Mouse (Mus musculus): Measurements from ENCODE around the gene Ifnb1. TPM values are rescaled to one million over a fixed set of nuclear protein-coding genes. Genes with fewer than 3 reads are reported as not detected.

Gene Ifnb1
- total and polyA plus RNA-seq, 2 experiments from 2014 or later = not detected

DNA sequence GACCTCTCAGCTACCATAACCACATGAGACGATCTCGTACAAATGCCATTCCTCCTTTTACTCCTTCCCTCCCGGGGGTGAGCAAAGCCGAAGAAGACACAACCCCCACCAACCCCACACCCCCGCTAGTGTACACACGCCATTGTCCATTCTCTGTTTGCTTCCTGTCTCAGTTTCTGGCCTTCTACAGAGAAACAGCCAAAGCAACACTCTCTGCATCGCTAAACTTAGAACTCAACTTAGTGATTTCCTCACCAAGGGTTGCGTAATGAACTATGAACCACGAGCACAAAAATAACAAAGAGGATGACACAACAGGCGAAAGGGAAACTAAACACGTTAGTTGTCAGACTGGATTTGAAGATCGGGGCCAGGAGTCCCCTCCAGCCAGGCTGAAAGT, 14.8 kb upstream of the Ifnb1 start:
- no peak overlapping the region for H3K27ac ChIP-seq (ENCODE audit: low read depth, low read length)
- no peaks in the 10 kb centered on the region for H3K4me1 ChIP-seq (ENCODE audit: insufficient read depth)
- H3K4me3 ChIP-seq (ENCODE audit: low read depth, low read length) = no peak overlapping the region
- no peak for DNase-seq
- H3K36me3 ChIP-seq (ENCODE audit: insufficient read depth) = no peaks in the 10 kb centered on the region
- H3K27me3 ChIP-seq (ENCODE audit: insufficient read depth, low read length) = no peaks in the 10 kb centered on the region
- 79% methylated on average over 12 of the region's 12 CpGs for WGBS
- TF ChIP-seq CTCF (IDR thresholded peaks at IDR 0.05; ENCODE audit: low read depth) = no peak
- H3K9me3 ChIP-seq (ENCODE audit: low read length) = no peaks in the 10 kb centered on the region
- H3K4me2 ChIP-seq (ENCODE audit: low read depth) = no peak overlapping the region
- no peak for ATAC-seq
- no peak overlapping the region for H3K9ac ChIP-seq

DNA sequence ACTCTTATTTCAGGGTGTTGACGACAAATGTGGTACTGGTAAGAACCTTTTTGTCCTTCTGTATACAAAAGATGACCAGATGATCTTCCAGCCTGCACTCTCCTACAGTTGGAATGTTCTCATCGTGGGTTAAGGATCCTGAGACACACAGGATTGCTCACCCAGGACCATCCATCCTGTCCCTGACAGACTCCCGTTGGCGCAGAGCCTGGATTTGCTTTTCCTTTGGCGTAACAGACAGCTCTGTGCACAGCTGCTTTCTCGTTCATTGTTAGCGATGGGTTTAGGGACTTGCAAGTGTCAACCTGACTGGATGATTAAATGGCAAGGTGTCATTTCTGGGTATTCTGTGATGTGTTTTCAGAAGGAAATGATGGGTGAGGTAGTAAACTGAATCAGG, 14.1 kb upstream of the Ifnb1 start:
- 62% methylated on average over 7 of the region's 7 CpGs for WGBS
- Histone ChIP-seq H3K4me3 (ENCODE audit: low read depth, low read length) (no peak overlapping the region), H3K9me3 (ENCODE audit: low read length) (no peaks in the 10 kb centered on the region), H3K4me1 (ENCODE audit: insufficient read depth) (no peaks in the 10 kb centered on the region), H3K4me2 (ENCODE audit: low read depth) (no peak overlapping the region), H3K27ac (ENCODE audit: low read depth, low read length) (no peak overlapping the region), H3K27me3 (ENCODE audit: insufficient read depth, low read length) (no peaks in the 10 kb centered on the region), H3K36me3 (ENCODE audit: insufficient read depth) (no peaks in the 10 kb centered on the region), H3K9ac (no peak overlapping the region)
- DNase-seq (no peak), ATAC-seq (no peak)
- TF ChIP-seq CTCF (IDR thresholded peaks at IDR 0.05; ENCODE audit: low read depth) = no peak

DNA sequence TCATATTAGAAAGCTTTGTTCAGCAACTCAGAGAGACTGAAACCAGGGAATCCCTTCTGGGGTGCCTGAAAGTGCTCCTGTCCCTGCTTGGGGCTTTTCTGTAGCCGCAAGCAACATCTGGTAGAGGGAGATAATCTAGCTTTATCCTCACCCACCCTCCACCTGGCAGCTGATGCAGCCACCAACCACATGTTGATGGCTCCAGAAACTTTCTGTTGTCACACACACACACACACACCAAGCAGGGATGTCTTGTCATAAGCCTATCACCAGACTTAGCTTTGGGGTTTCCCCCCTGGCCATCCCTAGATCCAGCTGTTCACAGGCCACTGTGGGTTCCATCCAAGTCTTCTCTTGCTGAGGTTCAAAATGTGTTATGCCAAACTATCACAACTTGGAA, 13.2 kb upstream of the Ifnb1 start:
- Histone ChIP-seq H3K4me2 (ENCODE audit: low read depth) (no peak overlapping the region), H3K27me3 (ENCODE audit: insufficient read depth, low read length) (no peaks in the 10 kb centered on the region), H3K4me1 (ENCODE audit: insufficient read depth) (no peaks in the 10 kb centered on the region), H3K9ac (no peak overlapping the region), H3K27ac (ENCODE audit: low read depth, low read length) (no peak overlapping the region), H3K9me3 (ENCODE audit: low read length) (no peaks in the 10 kb centered on the region), H3K36me3 (ENCODE audit: insufficient read depth) (no peaks in the 10 kb centered on the region), H3K4me3 (ENCODE audit: low read depth, low read length) (no peak overlapping the region)
- ATAC-seq (no peak), DNase-seq (no peak)
- TF ChIP-seq CTCF (IDR thresholded peaks at IDR 0.05; ENCODE audit: low read depth) = no peak
- 94% methylated on average over 1 of the region's 1 CpGs for WGBS

DNA sequence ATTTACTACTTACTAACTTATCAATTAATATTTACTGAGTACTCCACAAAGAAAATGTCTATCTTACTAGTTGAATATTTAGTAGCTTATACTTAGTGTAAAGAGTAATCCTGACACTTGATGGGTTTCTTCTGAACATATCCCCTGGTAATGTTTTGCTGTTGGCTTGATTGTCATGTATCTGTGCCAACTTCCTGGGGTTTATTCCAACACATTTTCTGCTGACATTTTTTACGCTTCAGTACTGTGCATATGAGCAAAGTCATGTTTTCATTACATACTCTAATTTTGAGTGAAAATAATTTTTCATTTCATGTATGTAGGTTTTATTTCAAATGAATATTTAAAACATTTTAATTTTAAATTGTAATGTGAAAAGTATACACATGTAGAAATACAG, 12.3 kb upstream of the Ifnb1 start:
- Histone ChIP-seq H3K27me3 (ENCODE audit: insufficient read depth, low read length) (no peaks in the 10 kb centered on the region), H3K4me2 (ENCODE audit: low read depth) (no peak overlapping the region), H3K27ac (ENCODE audit: low read depth, low read length) (no peak overlapping the region), H3K4me3 (ENCODE audit: low read depth, low read length) (no peak overlapping the region), H3K4me1 (ENCODE audit: insufficient read depth) (no peaks in the 10 kb centered on the region), H3K36me3 (ENCODE audit: insufficient read depth) (no peaks in the 10 kb centered on the region), H3K9me3 (ENCODE audit: low read length) (no peaks in the 10 kb centered on the region), H3K9ac (no peak overlapping the region)
- DNase-seq (peak; percentile 51), ATAC-seq (peak; percentile 50; the same call in 1 of the 2 replicates)
- WGBS = 55% methylated on average over 1 of the region's 1 CpGs
- TF ChIP-seq CTCF (IDR thresholded peaks at IDR 0.05; ENCODE audit: low read depth) = no peak

DNA sequence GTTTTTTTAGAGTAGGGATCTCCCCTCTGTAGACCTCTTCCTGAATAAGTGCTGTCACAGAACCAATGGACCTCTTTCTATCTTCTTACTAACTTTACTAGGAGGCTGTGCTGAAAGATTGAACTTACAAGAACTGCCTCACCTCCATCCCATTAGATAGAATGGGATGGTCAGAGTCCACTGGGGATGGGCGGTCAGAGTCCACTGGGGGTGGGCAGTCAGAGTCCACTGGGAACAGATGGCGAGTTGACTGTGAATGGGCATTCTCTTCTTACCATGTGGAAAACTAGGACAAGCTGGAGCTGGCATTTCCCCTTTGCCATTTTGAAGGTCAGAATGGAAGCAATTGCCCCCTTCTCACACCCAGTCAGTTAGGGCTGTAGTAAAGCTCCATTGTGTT, 10.9 kb upstream of the Ifnb1 start:
- ATAC-seq (no peak), DNase-seq (no peak)
- no peaks in the 10 kb centered on the region for H3K27me3 ChIP-seq (ENCODE audit: insufficient read depth, low read length)
- no peak for TF ChIP-seq CTCF (IDR thresholded peaks at IDR 0.05; ENCODE audit: low read depth)
- no peak overlapping the region for H3K4me3 ChIP-seq (ENCODE audit: low read depth, low read length)
- no peaks in the 10 kb centered on the region for H3K36me3 ChIP-seq (ENCODE audit: insufficient read depth)
- H3K9ac ChIP-seq = no peak overlapping the region
- H3K4me2 ChIP-seq (ENCODE audit: low read depth) = no peak overlapping the region
- WGBS = 95% methylated on average over 2 of the region's 2 CpGs
- H3K27ac ChIP-seq (ENCODE audit: low read depth, low read length) = no peak overlapping the region
- H3K9me3 ChIP-seq (ENCODE audit: low read length) = no peaks in the 10 kb centered on the region
- H3K4me1 ChIP-seq (ENCODE audit: insufficient read depth) = no peaks in the 10 kb centered on the region

DNA sequence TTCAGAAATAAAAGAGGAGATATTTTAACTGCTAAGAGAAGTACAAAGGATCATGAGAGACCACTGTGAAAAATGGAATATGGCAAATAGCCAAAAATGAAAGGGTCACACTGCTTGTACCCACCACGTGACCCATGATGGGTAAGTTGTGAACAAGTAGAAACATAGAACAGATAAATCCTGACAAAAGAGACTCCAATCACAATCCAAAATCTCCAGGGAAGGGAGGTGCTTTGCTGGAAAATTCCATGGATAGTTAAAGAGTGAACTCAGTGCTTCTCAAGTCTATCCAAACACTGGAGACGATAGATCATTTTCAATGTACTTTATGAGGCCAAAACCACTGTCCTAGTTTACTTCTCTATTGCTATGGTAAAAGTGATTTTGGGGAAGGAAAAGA, 8.3 kb upstream of the Ifnb1 start:
- TF ChIP-seq CTCF (IDR thresholded peaks at IDR 0.05; ENCODE audit: low read depth) = no peak
- H3K9ac ChIP-seq = no peak overlapping the region
- ATAC-seq = no peak
- 89% methylated on average over 2 of the region's 2 CpGs for WGBS
- H3K9me3 ChIP-seq (ENCODE audit: low read length) = no peaks in the 10 kb centered on the region
- no peaks in the 10 kb centered on the region for H3K27me3 ChIP-seq (ENCODE audit: insufficient read depth, low read length)
- no peaks in the 10 kb centered on the region for H3K36me3 ChIP-seq (ENCODE audit: insufficient read depth)
- no peak overlapping the region for H3K27ac ChIP-seq (ENCODE audit: low read depth, low read length)
- no peaks in the 10 kb centered on the region for H3K4me1 ChIP-seq (ENCODE audit: insufficient read depth)
- H3K4me2 ChIP-seq (ENCODE audit: low read depth) = no peak overlapping the region
- no peak for DNase-seq
- H3K4me3 ChIP-seq (ENCODE audit: low read depth, low read length) = no peak overlapping the region

DNA sequence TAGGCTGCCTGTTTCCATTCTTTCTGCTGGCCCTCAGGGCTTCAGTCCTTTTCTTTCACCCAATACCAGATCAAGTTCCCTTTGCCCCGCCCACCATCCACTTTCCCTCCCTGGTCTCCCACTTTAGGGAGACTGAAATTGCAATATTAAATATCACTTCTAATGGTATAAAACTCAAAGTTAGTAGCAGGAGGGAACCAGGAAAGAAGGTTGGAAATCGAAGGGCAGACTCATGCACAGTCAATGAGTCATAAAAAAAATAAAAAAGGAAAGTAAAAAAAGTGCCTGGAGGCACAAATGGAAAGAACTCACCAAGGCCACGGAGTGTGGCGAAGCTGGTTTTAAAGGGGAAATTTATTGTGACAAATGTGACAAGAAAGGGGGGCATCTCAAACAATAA, 7.7 kb upstream of the Ifnb1 start:
- DNase-seq (no peak), ATAC-seq (no peak)
- no peaks in the 10 kb centered on the region for H3K9me3 ChIP-seq (ENCODE audit: low read length)
- WGBS = 73% methylated on average over 4 of the region's 4 CpGs
- H3K4me3 ChIP-seq (ENCODE audit: low read depth, low read length) = no peak overlapping the region
- no peaks in the 10 kb centered on the region for H3K27me3 ChIP-seq (ENCODE audit: insufficient read depth, low read length)
- no peaks in the 10 kb centered on the region for H3K4me1 ChIP-seq (ENCODE audit: insufficient read depth)
- TF ChIP-seq CTCF (IDR thresholded peaks at IDR 0.05; ENCODE audit: low read depth) = no peak
- no peaks in the 10 kb centered on the region for H3K36me3 ChIP-seq (ENCODE audit: insufficient read depth)
- no peak overlapping the region for H3K4me2 ChIP-seq (ENCODE audit: low read depth)
- no peak overlapping the region for H3K9ac ChIP-seq
- no peak overlapping the region for H3K27ac ChIP-seq (ENCODE audit: low read depth, low read length)
